Mouse (Mus musculus) cerebellum, adult 9-11 months (tissue): ENCODE measurements around the gene Gm5788.
"Not testable (repeated sequence)": the region's sequence is repeated elsewhere in the genome, so short reads cannot be mapped to it uniquely, and the experiment has no call there.

Experiments
- DNase-seq: peaks from one replicate; pipeline ENCODE4 v3.0.0; 2022

Gene Gm5788

DNA sequence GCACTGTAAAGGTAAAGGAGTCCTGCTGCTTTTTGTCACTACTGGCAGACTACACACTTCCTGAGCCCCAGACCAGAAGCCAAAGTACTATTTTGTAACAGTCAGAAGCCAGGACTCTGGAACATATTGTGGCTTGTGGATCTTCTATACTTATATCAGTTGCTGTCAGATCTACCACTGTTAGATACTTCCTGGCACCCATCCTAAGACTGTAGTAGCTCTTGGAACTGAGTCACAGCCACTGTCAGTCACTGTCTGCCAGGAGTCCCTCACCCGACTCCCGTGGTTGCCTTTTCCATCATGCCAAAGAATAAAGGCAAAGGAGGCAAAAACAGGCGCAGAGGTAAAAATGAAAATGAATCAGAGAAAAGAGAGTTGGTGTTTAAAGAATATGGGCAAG is at the start of gene Gm5788:
Gene Gm5788, plus strand, starts transcription at position 301 of the 400 bp plus-strand sequence.
- DNase-seq, result not testable (repeated sequence)

DNA sequence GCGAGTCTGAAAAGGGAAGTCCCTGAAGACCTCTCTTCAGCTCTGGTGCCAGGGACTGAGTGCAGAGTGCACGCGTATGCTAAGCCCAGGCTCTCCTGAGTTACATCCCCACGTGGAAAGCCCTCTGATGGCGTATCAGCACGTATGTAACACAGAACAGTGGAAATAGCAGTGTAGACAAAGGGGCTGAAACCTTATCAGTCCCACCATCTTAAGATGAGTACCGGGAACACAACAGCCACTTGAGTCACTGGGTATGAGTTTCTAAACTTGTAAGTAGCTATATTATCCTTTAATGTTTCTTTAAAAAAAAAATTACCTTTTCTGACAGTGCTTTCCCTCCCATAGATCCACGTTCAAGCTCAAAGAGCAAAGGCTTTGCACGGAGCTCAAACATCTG is 45.1 kb upstream of the Gm5788 start:
- no peak for DNase-seq

GRCm38 (mm10) chr12:87464678-87465297 is 29.7 kb upstream of the Gm5788 start:
- no peak for DNase-seq

GRCm38 (mm10) chr12:87470263-87471136 is 24.0 kb upstream of the Gm5788 start:
- no peak for DNase-seq

DNA sequence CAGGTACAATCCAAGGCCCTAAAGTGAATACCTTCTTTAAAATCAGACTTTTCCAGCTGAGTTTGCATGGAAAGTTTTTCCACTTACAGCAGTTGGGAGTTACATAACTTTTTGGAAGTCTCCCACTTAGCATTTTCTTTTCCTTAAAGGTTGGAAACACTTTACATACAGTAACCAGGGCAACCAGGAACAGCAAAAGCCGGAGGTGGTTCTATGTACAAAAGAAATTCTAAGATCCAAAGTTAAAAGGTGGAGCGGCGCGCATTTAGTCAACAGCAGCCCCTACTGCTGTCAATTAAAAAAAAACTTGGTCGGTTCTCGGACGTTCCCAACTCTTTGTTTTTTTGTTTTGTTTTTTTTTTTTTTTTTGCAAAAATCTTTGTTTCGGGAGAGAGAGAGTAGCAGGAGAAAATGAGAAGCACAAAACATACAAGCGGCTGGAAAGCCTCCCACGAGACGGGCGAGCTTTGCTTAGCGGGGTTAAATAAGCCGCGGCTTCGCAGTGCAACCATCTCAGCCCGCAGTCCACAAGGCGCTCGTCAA is 23.0 kb upstream of the Gm5788 start:
- DNase-seq, result no peak

DNA sequence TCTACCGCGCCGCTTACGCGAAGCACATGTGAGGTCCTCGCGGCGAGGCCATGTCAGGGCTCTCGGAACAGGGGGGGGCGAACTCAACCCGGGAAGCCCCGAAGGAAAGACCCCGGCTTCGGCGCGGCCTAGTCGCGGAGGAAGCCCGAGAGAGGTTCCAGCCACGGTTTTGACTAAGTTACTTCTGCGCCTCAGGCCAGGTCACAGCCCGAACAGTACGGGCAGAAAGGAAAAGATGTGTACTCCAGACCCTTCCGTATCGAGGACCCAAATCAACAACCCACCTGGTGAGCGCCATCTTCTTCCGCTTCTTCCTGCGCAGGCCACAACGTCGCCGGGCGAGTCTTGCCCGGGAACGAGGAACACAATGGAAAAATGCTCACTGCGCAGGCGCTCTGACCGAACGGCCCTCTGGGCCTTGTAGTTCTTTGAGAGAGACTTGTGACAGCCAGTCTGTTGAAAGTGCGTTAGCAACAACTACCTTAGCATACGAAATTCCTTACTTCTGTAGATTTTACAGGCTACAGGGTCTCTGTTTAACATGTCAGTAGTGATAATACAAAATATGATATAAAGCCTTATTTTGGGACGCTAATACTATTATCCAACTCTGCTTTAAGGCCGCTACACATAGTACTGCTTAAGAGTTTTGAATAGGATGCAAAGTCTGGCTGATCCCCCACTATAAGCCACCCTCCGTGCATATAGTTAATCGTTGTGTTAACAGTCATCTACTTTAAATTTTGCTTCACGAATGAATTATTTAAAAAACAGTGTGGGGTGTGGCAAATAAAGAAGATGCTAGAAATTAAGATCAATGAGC is 22.3 kb upstream of the Gm5788 start, which contains the start of gene Snw1:
Gene Snw1, minus strand, starts transcription at position 311 of the 823 bp plus-strand sequence.
- peak; percentile 95 for DNase-seq

- no peak for DNase-seq
Measured at GRCm38 (mm10) chr12:87474756-87475155, 19.8 kb upstream of the Gm5788 start.

- DNase-seq, result not testable (repeated sequence)
Measured at GRCm38 (mm10) chr12:87482482-87482881, 12.0 kb upstream of the Gm5788 start.

- DNase-seq, result not testable (repeated sequence)
Measured at GRCm38 (mm10) chr12:87488683-87489082, 5.8 kb upstream of the Gm5788 start.

- DNase-seq, result not testable (repeated sequence)
Measured at GRCm38 (mm10) chr12:87514016-87514415, 19.5 kb downstream of the Gm5788 start, which contains the start of gene Gm8300. Gene Gm8300 (plus strand): TSS chr12:87514316.

DNA sequence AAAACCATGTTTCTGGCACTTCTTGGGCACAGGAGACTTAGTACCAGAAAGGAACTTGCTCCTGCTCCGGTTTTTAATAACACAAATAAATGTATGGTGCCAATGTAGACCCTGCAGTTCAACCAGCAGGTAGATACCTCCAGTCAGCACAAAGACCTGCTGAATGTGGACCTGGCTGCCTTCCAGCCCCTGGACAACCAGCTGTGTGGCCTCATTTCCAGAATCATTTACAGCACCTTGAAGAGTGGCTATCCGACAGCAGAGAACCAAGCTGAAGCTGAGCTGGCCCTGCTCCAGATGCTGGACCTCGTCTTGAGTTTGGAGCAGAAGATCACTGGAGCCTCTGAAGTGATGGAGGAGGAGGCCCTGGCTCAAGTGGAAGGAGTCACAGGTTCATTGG is 25.1 kb downstream of the Gm5788 start:
- not testable (repeated sequence) for DNase-seq

DNA sequence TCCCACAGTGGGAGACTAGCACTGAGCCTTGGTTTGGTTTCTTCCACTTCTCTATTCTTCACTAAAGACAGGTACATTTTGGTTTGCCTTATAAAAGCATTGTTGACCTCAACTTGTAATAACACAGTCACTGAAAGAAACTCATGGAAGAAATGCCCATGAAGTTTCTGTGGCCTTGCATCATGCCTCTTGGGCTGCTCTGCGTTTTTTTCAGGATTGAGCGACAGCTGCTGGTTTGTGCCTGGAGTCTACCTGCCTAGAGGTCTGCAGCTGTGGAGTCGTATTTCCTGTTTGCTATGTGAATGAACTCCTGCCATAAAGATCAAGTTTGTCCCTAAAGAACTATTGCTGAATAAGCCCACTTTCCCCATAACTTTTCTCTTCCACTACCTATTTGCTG is 49.4 kb downstream of the Gm5788 start:
- DNase-seq, result no peak
